Mouse (Mus musculus) embryonic facial prominence, embryonic 12.5 days (tissue): Measurements from ENCODE around the gene Tbx1. TPM values are rescaled to one million over a fixed set of nuclear protein-coding genes. Genes with fewer than 3 reads are reported as not detected.

Source experiments
- ATAC-seq: fragments of 200-750 bp; cut with Nextera tagmentation; 2 replicates; pipeline ENCODE4 v1.8.0; 2017; ENCODE audit not compliant: insufficient number of reproducible peaks, insufficient read depth, low FRiP score, low TSS enrichment
- H3K27ac ChIP-seq: fragments of 300-500 bp; sonication (generic); 2 replicates; pipeline ENCODE4 v1.5.1; 2016; ENCODE audit warnings: mild to moderate bottlenecking
- H3K27me3 ChIP-seq: fragments of 300-500 bp; sonication (generic); 2 replicates; pipeline ENCODE4 v1.6.1; 2016; ENCODE audit warnings: mild to moderate bottlenecking, moderate library complexity
- H3K36me3 ChIP-seq: fragments of 300-500 bp; sonication (generic); 2 replicates; pipeline ENCODE4 v1.6.1; 2016; ENCODE audit warnings: mild to moderate bottlenecking
- H3K4me1 ChIP-seq: fragments of 300-500 bp; sonication (generic); 2 replicates; pipeline ENCODE4 v1.6.1; 2016
- H3K4me2 ChIP-seq: fragments of 300-500 bp; sonication (generic); replicated peaks from 2 replicates; pipeline ENCODE4 v1.6.1; 2016; ENCODE audit warnings: mild to moderate bottlenecking, moderate library complexity
- H3K4me3 ChIP-seq: fragments of 300-500 bp; sonication (generic); 2 replicates; pipeline ENCODE4 v1.5.1; 2016; ENCODE audit warnings: mild to moderate bottlenecking
- H3K9ac ChIP-seq: fragments of 300-500 bp; sonication (generic); 2 replicates; pipeline ENCODE4 v1.6.1; 2016; ENCODE audit warnings: mild to moderate bottlenecking, moderate library complexity
- H3K9me3 ChIP-seq: fragments of 300-500 bp; sonication (generic); 2 replicates; pipeline ENCODE4 v1.6.1; 2016; ENCODE audit warnings: mild to moderate bottlenecking, moderate library complexity
- WGBS: fragments of 180-500 bp; shearing (Covaris S2); methylation state at CpG from one replicate; pipeline ENCODE4 v1.1.7; 2016; 5-methylcytosine and 5-hydroxymethylcytosine counted together
- polyA plus RNA-seq: library from polyadenylated mRNA; unstranded; fragments of >200 nt; fragmentation: Nextera tagmentation; extraction: Ambion mirVana; gene quantifications from 2 replicates; pipeline ENCODE4 v1.2.1, GENCODE M21; 2016

Tbx1 gene
- polyA plus RNA-seq, 1 experiment from 2014 or later: 21.9 TPM

DNA sequence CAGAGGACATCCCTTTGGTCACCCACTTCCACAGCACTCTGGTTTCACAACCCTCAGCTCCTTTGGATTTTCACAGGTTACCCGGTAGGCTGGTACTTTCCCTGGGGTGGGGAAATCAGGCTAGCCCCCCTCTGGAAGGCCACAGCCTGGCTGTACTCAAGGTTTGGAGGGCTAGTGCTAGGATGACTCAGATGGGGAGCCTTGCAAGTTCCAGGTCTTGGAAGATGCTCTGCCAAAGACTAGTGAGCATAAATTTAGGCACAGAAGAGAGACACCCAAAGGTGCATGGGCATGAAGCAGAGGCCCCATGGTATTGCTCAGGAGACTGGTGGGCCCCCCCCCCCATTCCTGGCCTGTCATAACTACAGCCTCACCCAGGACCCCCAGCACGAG, 38.5 kb upstream of the Tbx1 start:
- Histone ChIP-seq H3K27me3 (peaks cover 38% of the 10 kb centered on the region), H3K4me2 (peak overlapping the region; percentile 81), H3K9me3 (no peaks in the 10 kb centered on the region), H3K36me3 (peaks cover 12% of the 10 kb centered on the region), H3K4me1 (peaks cover 29% of the 10 kb centered on the region), H3K27ac (no peak overlapping the region), H3K9ac (peak overlapping the region; percentile 80), H3K4me3 (peak overlapping the region; percentile 84)
- ATAC-seq: no peak
- WGBS: 33% methylated on average over 2 of the region's 2 CpGs

DNA sequence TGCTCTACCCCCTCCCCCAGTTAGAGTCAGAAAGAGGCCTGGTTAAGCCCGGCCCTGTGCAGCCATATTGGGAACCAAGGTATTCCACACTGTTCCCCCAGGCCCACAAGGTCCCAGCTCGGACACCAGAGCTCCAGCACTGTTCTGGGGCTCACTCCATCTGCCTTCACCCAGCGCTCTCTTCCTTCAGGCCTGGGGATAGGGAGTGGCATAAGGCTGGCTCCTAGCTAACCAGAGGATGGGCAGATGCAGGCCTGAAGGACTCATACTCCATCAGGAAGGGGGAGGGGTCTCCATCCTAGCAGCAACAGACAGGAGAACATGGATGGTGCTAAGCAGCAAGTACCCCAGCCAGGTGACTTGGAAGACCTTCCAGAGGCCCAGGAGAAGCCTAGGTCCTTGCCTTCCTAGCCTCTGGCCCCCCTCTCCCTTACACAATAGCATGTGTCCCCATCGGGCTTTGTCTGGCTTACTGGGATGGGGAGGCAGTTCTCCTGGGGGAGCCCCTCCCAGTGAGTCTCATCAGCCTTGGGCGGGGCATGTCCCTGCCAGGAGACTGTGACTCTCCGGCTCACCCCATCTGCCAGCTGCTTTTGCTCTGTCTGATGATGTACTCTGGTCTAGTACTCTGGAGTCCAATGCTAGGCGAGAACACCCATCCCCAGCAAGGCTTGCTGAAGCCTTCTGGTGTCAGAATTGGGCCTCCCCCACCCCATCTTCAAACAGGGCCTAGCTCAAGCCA, 37.9 kb upstream of the Tbx1 start:
- no peaks in the 10 kb centered on the region for H3K9me3 ChIP-seq
- H3K4me3 ChIP-seq: peak overlapping the region; percentile 84
- peak overlapping the region; percentile 81 for H3K4me2 ChIP-seq
- no peak for ATAC-seq
- H3K9ac ChIP-seq: peak overlapping the region; percentile 80
- H3K27ac ChIP-seq: no peak overlapping the region
- H3K36me3 ChIP-seq: peaks cover 18% of the 10 kb centered on the region
- 56% methylated on average over 7 of the region's 7 CpGs for WGBS
- H3K4me1 ChIP-seq: peaks cover 29% of the 10 kb centered on the region
- peaks cover 44% of the 10 kb centered on the region for H3K27me3 ChIP-seq

- H3K9ac ChIP-seq: no peak overlapping the region
- no peak for ATAC-seq
- no peaks in the 10 kb centered on the region for H3K9me3 ChIP-seq
- H3K36me3 ChIP-seq: peaks cover 28% of the 10 kb centered on the region
- H3K4me1 ChIP-seq: peaks cover 29% of the 10 kb centered on the region
- H3K4me3 ChIP-seq: peak overlapping the region; percentile 44
- WGBS: 51% methylated on average over 3 of the region's 3 CpGs
- peak overlapping the region; percentile 83 for H3K4me2 ChIP-seq
- no peak overlapping the region for H3K27ac ChIP-seq
- peaks cover 56% of the 10 kb centered on the region for H3K27me3 ChIP-seq
These were observed 36.7 kb upstream of the Tbx1 start for GRCm38 (mm10) chr16:18627163-18627562.

DNA sequence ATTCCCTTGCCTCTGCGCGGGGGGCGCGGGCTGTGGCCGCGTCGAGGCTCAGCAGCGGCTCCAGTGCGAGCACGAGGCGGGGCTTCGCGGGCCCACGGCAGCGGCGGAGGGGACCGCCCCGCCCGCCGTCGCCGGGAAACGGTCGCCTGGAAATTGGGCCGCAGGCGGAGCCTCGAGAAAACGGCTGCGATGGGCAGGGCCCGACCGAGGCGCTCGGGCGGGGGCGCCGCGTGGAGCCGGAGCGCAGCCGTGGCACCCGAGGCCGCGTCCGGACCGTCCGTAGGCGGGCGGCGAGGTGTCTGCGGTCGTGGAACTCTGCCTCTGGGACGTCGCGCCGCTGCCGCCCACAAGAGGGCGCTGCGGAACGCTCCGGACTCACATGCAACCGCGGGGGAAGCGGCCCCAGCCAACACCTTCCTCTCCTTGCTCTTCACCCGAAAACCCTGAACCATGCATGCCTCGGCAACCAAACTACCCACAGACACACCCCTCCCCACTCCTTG, 36.0 kb upstream of the Tbx1 start, which contains the start of gene Gm49601:
TSS of gene Gm49601 (minus strand) at position 52 of the 503 bp plus-strand sequence.
- H3K27me3 ChIP-seq: peaks cover 63% of the 10 kb centered on the region
- WGBS: under 1% methylated on average over 65 of the region's 65 CpGs

GRCm38 (mm10) chr16:18625791-18626311, 35.4 kb upstream of the Tbx1 start:
- Histone ChIP-seq H3K27me3 (peaks cover 69% of the 10 kb centered on the region), H3K9me3 (no peaks in the 10 kb centered on the region), H3K36me3 (peaks cover 28% of the 10 kb centered on the region), H3K4me3 (peak overlapping the region; percentile 44), H3K27ac (no peak overlapping the region), H3K4me1 (peaks cover 41% of the 10 kb centered on the region), H3K4me2 (peak overlapping the region; percentile 83), H3K9ac (peak overlapping the region; percentile 51)
- 12% methylated on average over 26 of the region's 26 CpGs for WGBS
- no peak for ATAC-seq

More for the DNA sequence above, 36.0 kb upstream of the Tbx1 start, which contains the start of gene Gm49601:
- ATAC-seq: 0 out of 2 replicates have a peak, but pooled peaks have one; percentile 8
- H3K9me3 ChIP-seq: no peaks in the 10 kb centered on the region
- H3K4me3 ChIP-seq: peak within 1 kb of the TSS; percentile 44
- H3K27ac ChIP-seq: no peak within 1 kb of the TSS
- H3K4me1 ChIP-seq: peaks cover 35% of the 10 kb centered on the region
- peak within 1 kb of the TSS; percentile 51 for H3K9ac ChIP-seq
- H3K36me3 ChIP-seq: peaks cover 28% of the 10 kb centered on the region
- peak within 1 kb of the TSS; percentile 83 for H3K4me2 ChIP-seq

GRCm38 (mm10) chr16:18625097-18625496, 34.6 kb upstream of the Tbx1 start:
- H3K4me1 ChIP-seq: peaks cover 45% of the 10 kb centered on the region
- H3K27me3 ChIP-seq: peaks cover 77% of the 10 kb centered on the region
- no peak overlapping the region for H3K9ac ChIP-seq
- no peak overlapping the region for H3K4me3 ChIP-seq
- H3K27ac ChIP-seq: no peak overlapping the region
- peaks cover 28% of the 10 kb centered on the region for H3K36me3 ChIP-seq
- no peaks in the 10 kb centered on the region for H3K9me3 ChIP-seq
- no peak overlapping the region for H3K4me2 ChIP-seq
- ATAC-seq: no peak
- 38% methylated on average over 14 of the region's 14 CpGs for WGBS

DNA sequence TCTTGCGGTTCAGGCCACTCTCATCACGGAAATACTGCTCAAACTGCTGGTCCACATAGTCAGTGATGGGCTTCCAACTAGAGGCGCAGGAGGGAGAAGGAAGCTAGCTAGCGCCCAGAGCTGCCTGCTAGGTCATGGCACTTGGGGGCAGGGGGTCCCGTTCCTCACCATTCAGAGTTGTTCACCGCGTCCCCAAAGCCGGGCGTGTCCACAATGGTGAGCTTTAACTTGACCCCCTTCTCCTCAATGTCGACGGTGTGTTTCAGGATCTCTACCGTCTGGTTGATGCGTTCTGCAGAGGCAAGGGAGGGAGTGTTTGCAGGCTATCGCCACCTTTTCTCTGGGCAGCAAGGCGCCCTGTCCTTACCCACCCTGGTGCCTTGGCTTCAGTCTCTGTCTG, 34.2 kb upstream of the Tbx1 start:
- H3K4me3 ChIP-seq: no peak overlapping the region
- peaks cover 45% of the 10 kb centered on the region for H3K4me1 ChIP-seq
- H3K27ac ChIP-seq: no peak overlapping the region
- H3K36me3 ChIP-seq: peaks cover 28% of the 10 kb centered on the region
- no peaks in the 10 kb centered on the region for H3K9me3 ChIP-seq
- H3K9ac ChIP-seq: no peak overlapping the region
- WGBS: 33% methylated on average over 15 of the region's 15 CpGs
- H3K27me3 ChIP-seq: peaks cover 81% of the 10 kb centered on the region
- H3K4me2 ChIP-seq: no peak overlapping the region
- no peak for ATAC-seq

- H3K36me3 ChIP-seq: peaks cover 28% of the 10 kb centered on the region
- no peak for ATAC-seq
- no peak overlapping the region for H3K4me2 ChIP-seq
- H3K27ac ChIP-seq: no peak overlapping the region
- H3K9me3 ChIP-seq: no peaks in the 10 kb centered on the region
- no peak overlapping the region for H3K4me3 ChIP-seq
- 36% methylated on average over 15 of the region's 15 CpGs for WGBS
- H3K27me3 ChIP-seq: peaks cover 88% of the 10 kb centered on the region
- H3K9ac ChIP-seq: no peak overlapping the region
- peaks cover 44% of the 10 kb centered on the region for H3K4me1 ChIP-seq
These were observed 33.5 kb upstream of the Tbx1 start for GRCm38 (mm10) chr16:18623751-18624540.

- H3K27ac ChIP-seq: no peak overlapping the region
- H3K4me1 ChIP-seq: peaks cover 36% of the 10 kb centered on the region
- no peak overlapping the region for H3K4me2 ChIP-seq
- no peak overlapping the region for H3K9ac ChIP-seq
- WGBS: 39% methylated on average over 29 of the region's 29 CpGs
- H3K27me3 ChIP-seq: peaks cover 91% of the 10 kb centered on the region
- no peaks in the 10 kb centered on the region for H3K9me3 ChIP-seq
- no peak overlapping the region for H3K4me3 ChIP-seq
- no peak for ATAC-seq
- peaks cover 28% of the 10 kb centered on the region for H3K36me3 ChIP-seq
These were observed 32.7 kb upstream of the Tbx1 start for GRCm38 (mm10) chr16:18622916-18623750.

DNA sequence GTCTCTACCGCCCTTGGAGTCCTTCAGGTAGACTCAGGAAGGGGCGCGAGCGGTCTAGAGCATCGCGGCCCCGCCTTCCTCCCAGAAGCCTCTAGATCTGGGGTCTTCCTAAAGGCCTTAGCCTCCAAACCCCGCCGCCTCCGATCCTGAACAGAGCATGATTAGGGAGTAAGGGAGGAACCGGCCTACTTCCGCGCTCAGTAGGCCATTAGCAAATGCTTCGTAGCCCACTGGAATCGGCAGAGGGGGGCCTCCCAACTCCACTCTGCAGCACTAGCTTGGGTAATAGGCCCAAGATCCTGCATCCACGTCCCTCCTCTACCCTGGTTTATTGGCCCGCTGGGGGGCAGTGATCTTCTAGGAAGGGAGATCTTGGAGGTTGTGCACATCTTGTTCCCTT, 31.5 kb upstream of the Tbx1 start, which contains the start of gene Gp1bb:
TSS of gene Gp1bb (minus strand) at position 385 of the 400 bp plus-strand sequence.
- Histone ChIP-seq H3K9me3 (no peaks in the 10 kb centered on the region), H3K4me2 (peak within 1 kb of the TSS; percentile 95), H3K4me3 (peak within 1 kb of the TSS; percentile 54), H3K9ac (peak within 1 kb of the TSS; percentile 3; the same call in 1 of the 2 replicates), H3K27me3 (peaks cover 89% of the 10 kb centered on the region), H3K27ac (no peak within 1 kb of the TSS), H3K4me1 (peaks cover 37% of the 10 kb centered on the region), H3K36me3 (peaks cover 28% of the 10 kb centered on the region)
- ATAC-seq: no peak
- 12% methylated on average over 17 of the region's 17 CpGs for WGBS
